Comparison of ENCODE assay signal across 8 mouse cellular contexts in genomic region chr4:3085456-3086448, GRCm38 (mm10).
DNase-seq lines count a peak whose midpoint lies in the region; ATAC-seq lines count a peak whose summit lies in the region.

No protein-coding gene starts in this region.

- H3K9me3 ChIP-seq in hindbrain, embryonic 10.5 days = peaks cover 95% of the 10 kb centered on the region
- H3K9me3 ChIP-seq in hindbrain, embryonic 14.5 days (ENCODE audit: control insufficient read depth, low read length) = peaks cover 85% of the 10 kb centered on the region
- peaks cover 65% of the 10 kb centered on the region for H3K9me3 ChIP-seq in hindbrain, embryonic 11.5 days (ENCODE audit: control insufficient read depth, low read length)
- peaks cover 78% of the 10 kb centered on the region for H3K9me3 ChIP-seq in midbrain, embryonic 15.5 days

- no peaks in the 10 kb centered on the region for H3K36me3 ChIP-seq in hindbrain, embryonic 10.5 days
- H3K36me3 ChIP-seq in hindbrain, embryonic 14.5 days (replicated peaks; ENCODE audit: control insufficient read depth, insufficient read depth) = no peaks in the 10 kb centered on the region
- H3K36me3 ChIP-seq in hindbrain, embryonic 11.5 days (ENCODE audit: control insufficient read depth, insufficient read depth, low read length) = peaks cover 3% of the 10 kb centered on the region; the same call in 1 of the 2 replicates
- H3K36me3 ChIP-seq in midbrain, embryonic 15.5 days (replicated peaks) = no peaks in the 10 kb centered on the region

- no peak overlapping the region for H3K4me3 ChIP-seq in hindbrain, embryonic 10.5 days
- no peak overlapping the region for H3K4me3 ChIP-seq in hindbrain, embryonic 14.5 days (replicated peaks; ENCODE audit: low read length)
- no peak overlapping the region for H3K4me3 ChIP-seq in hindbrain, embryonic 11.5 days (ENCODE audit: low read depth, low read length)
- H3K4me3 ChIP-seq in midbrain, embryonic 15.5 days = no peak overlapping the region

- no peak overlapping the region for H3K4me2 ChIP-seq in hindbrain, embryonic 14.5 days (replicated peaks)
- H3K4me2 ChIP-seq in hindbrain, embryonic 11.5 days (replicated peaks; ENCODE audit: low read depth, low read length) = no peak overlapping the region
- H3K4me2 ChIP-seq in midbrain, embryonic 15.5 days = no peak overlapping the region

- no peaks in the 10 kb centered on the region for H3K27me3 ChIP-seq in hindbrain, embryonic 10.5 days (ENCODE audit: insufficient read depth, poor library complexity, severe bottlenecking)
- no peaks in the 10 kb centered on the region for H3K27me3 ChIP-seq in hindbrain, embryonic 14.5 days (ENCODE audit: control insufficient read depth, insufficient read depth, low read length)
- H3K27me3 ChIP-seq in hindbrain, embryonic 11.5 days (ENCODE audit: control insufficient read depth, insufficient read depth, low read length) = no peaks in the 10 kb centered on the region
- no peaks in the 10 kb centered on the region for H3K27me3 ChIP-seq in midbrain, embryonic 15.5 days (replicated peaks)

- DNase-seq in hindbrain, embryonic 10.5 days (ENCODE audit: low spot score) = peak; percentile 2
- no peak for DNase-seq in hindbrain, embryonic 14.5 days (ENCODE audit: low spot score)
- DNase-seq in MN1 (ENCODE audit: low spot score) = peak; percentile 17
- DNase-seq in hindbrain, embryonic 11.5 days (ENCODE audit: low spot score) = no peak
- DNase-seq in cerebellum, adult 9-11 months = no peak
- DNase-seq in cerebellum, adult 8-10 months = no peak

- no peaks in the 10 kb centered on the region for H3K4me1 ChIP-seq in hindbrain, embryonic 10.5 days (replicated peaks)
- H3K4me1 ChIP-seq in hindbrain, embryonic 14.5 days (replicated peaks; ENCODE audit: control insufficient read depth, insufficient read depth, low read length) = no peaks in the 10 kb centered on the region
- H3K4me1 ChIP-seq in hindbrain, embryonic 11.5 days (replicated peaks; ENCODE audit: control insufficient read depth, insufficient read depth, low read length) = no peaks in the 10 kb centered on the region
- no peaks in the 10 kb centered on the region for H3K4me1 ChIP-seq in midbrain, embryonic 15.5 days

- H3K27ac ChIP-seq in hindbrain, embryonic 10.5 days = no peak overlapping the region
- no peak overlapping the region for H3K27ac ChIP-seq in hindbrain, embryonic 14.5 days
- H3K27ac ChIP-seq in hindbrain, embryonic 11.5 days (ENCODE audit: low read depth, low read length) = no peak overlapping the region
- no peak overlapping the region for H3K27ac ChIP-seq in midbrain, embryonic 15.5 days

- ATAC-seq in hindbrain, embryonic 14.5 days (ENCODE audit: low FRiP score) = no peak
- ATAC-seq in hindbrain, embryonic 11.5 days (ENCODE audit: low FRiP score) = peak; percentile 0; the same call in 1 of the 2 replicates
- ATAC-seq in midbrain, embryonic 15.5 days (replicated peaks) = peak; percentile 10; the same call in 1 of the 2 replicates
- ATAC-seq in inflammation-experienced regulatory T-cells, adult 6 months = no peak

- no peak overlapping the region for H3K9ac ChIP-seq in hindbrain, embryonic 14.5 days
- no peak overlapping the region for H3K9ac ChIP-seq in hindbrain, embryonic 11.5 days (ENCODE audit: low read depth, low read length)
- no peak overlapping the region for H3K9ac ChIP-seq in midbrain, embryonic 15.5 days

- 57% methylated on average over 6 of the region's 6 CpGs for WGBS in hindbrain, embryonic 10.5 days
- WGBS in hindbrain, embryonic 14.5 days = 65% methylated on average over 6 of the region's 6 CpGs
- WGBS in hindbrain, embryonic 11.5 days = 63% methylated on average over 6 of the region's 6 CpGs
- 55% methylated on average over 6 of the region's 6 CpGs for WGBS in midbrain, embryonic 15.5 days

Comparison
In these comparisons a context has a peak if more than half of its experiments do, and no peak if none do; other contexts are left out.
1. DNase-seq: peak in hindbrain, embryonic 10.5 days (single experiment) and MN1 (single experiment); none in hindbrain, embryonic 14.5 days (single experiment), hindbrain, embryonic 11.5 days (single experiment), cerebellum, adult 9-11 months (single experiment) and cerebellum, adult 8-10 months (single experiment).
2. ATAC-seq: peak in hindbrain, embryonic 11.5 days (single experiment) and midbrain, embryonic 15.5 days (single experiment); none in hindbrain, embryonic 14.5 days (single experiment) and inflammation-experienced regulatory T-cells, adult 6 months (single experiment).